9 mouse cellular contexts compared by ENCODE assay signal in the genomic region with DNA sequence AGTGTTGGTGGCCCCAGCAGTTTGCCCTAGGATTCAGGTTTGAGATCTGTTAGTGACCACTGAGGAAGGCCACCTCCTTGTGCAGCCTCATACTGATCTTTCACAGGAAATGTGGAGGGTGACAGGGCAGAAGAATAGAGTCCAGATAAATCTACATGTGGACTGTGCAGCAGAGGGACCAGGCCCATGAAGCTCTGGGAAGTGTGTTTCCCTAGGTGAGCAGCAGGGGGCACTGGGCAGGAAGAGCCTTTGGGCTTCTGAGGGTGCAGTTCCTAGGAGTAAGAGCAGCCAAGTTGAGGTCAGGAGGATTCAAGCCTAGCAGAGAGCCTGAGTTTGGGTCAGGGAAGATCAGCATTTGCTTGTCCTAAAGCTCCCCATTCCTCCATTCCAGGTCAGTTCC. TPM values are rescaled to one million over a fixed set of nuclear protein-coding genes. Genes with fewer than 3 reads are reported as not detected.
DNase-seq lines count a peak whose midpoint lies in the region; ATAC-seq and TF ChIP-seq lines count a peak whose summit lies in the region.
"Had no signal": no experiment of that assay in that cellular context is flagged by ENCODE, and none has a peak within 500 bp of the region (broad histone marks: within the 10 kb centered on the region; RNA-seq: fewer than 3 reads in every experiment).

No protein-coding gene starts in this region.

- no peak for TF ChIP-seq EP300 in CH12.LX (IDR thresholded peaks at IDR 0.05; ENCODE audit: low read length)

- H3K9ac ChIP-seq in hindbrain, embryonic 11.5 days (ENCODE audit: low read depth, low read length), result no peak overlapping the region
- no peak overlapping the region for H3K9ac ChIP-seq in hindbrain, embryonic 16.5 days (ENCODE audit: low read depth, low read length)
- H3K9ac ChIP-seq in CH12.LX (ENCODE audit: insufficient read depth, low read depth), result no peak overlapping the region

- H3K79me2 ChIP-seq in CH12.LX (replicated peaks; ENCODE audit: control insufficient read depth, extremely low read depth, insufficient read depth, poor library complexity, severe bottlenecking), result no peaks in the 10 kb centered on the region

- H3K36me3 ChIP-seq in hindbrain, embryonic 11.5 days (ENCODE audit: control insufficient read depth, insufficient read depth, low read length), result no peaks in the 10 kb centered on the region
- H3K36me3 ChIP-seq in hindbrain, embryonic 16.5 days (ENCODE audit: control insufficient read depth, insufficient read depth, low read length), result no peaks in the 10 kb centered on the region
- no peaks in the 10 kb centered on the region for H3K36me3 ChIP-seq in CH12.LX (replicated peaks in 1 of 2; ENCODE audit: control insufficient read depth in 1 of 2, insufficient read depth in 1 of 2, low read length in 1 of 2)

- H3K27me3 ChIP-seq in hindbrain, embryonic 11.5 days (ENCODE audit: control insufficient read depth, insufficient read depth, low read length), result no peaks in the 10 kb centered on the region
- H3K27me3 ChIP-seq in hindbrain, embryonic 16.5 days (replicated peaks; ENCODE audit: control insufficient read depth, insufficient read depth, low read length), result no peaks in the 10 kb centered on the region
- H3K27me3 ChIP-seq in CH12.LX (replicated peaks), result no peaks in the 10 kb centered on the region

- in situ Hi-C loops in CH12.LX (cut with MboI; ENCODE audit: low pct_ligation_motif_present, low pct_unique_long_range_greater_than_20kb, low sequenced_read_pairs), result no loop called here

- peak; percentile 28 to 67; a peak in 2 of 4 replicates for TF ChIP-seq CTCF in CH12.LX (conservative IDR thresholded peaks at IDR 0.05 in 1 of 2, IDR thresholded peaks at IDR 0.05 in 1 of 2; ENCODE audit: low read depth in 2 of 2, low read length in 2 of 2)

- no peak overlapping the region for H3K4me3 ChIP-seq in hindbrain, embryonic 11.5 days (ENCODE audit: low read depth, low read length)
- no peak overlapping the region for H3K4me3 ChIP-seq in hindbrain, embryonic 16.5 days (ENCODE audit: low read length)
- no peak overlapping the region for H3K4me3 ChIP-seq in CH12.LX (replicated peaks in 1 of 3; ENCODE audit: low read depth in 2 of 3, low read length in 2 of 3, poor library complexity in 1 of 3)

- intact Hi-C loops in gastrocnemius, postnatal 14 days (cut with DNase I; ENCODE audit: low total_unique reads), result no loop called here

- peak; percentile 15 for TF ChIP-seq RAD21 in CH12.LX (IDR thresholded peaks at IDR 0.05; ENCODE audit: low read depth, low read length)

- ATAC-seq in hindbrain, embryonic 11.5 days (ENCODE audit: low FRiP score), result no peak
- ATAC-seq in hindbrain, embryonic 16.5 days, result no peak
- ATAC-seq in megakaryocyte progenitor cell, adult 5-6 weeks (replicated peaks; ENCODE audit: poor library complexity), result peak; percentile 86

- no peak overlapping the region for H3K27ac ChIP-seq in hindbrain, embryonic 11.5 days (ENCODE audit: low read depth, low read length)
- no peak overlapping the region for H3K27ac ChIP-seq in hindbrain, embryonic 16.5 days (ENCODE audit: low read depth, low read length)
- no peak overlapping the region for H3K27ac ChIP-seq in CH12.LX (ENCODE audit: insufficient read depth, low read depth)

- dilution Hi-C loops in CH12.LX (cut with MboI; ENCODE audit: extremely low pct_ligation_motif_present, extremely low pct_unique_long_range_greater_than_20kb, low sequenced_read_pairs), result no loop called here

- TF ChIP-seq POLR2A in CH12.LX (IDR thresholded peaks at IDR 0.05; ENCODE audit: low read depth, low read length), result no peak

- H3K4me2 ChIP-seq in hindbrain, embryonic 11.5 days (replicated peaks; ENCODE audit: low read depth, low read length), result no peak overlapping the region
- H3K4me2 ChIP-seq in hindbrain, embryonic 16.5 days (ENCODE audit: low read length), result no peak overlapping the region
- no peak overlapping the region for H3K4me2 ChIP-seq in CH12.LX (ENCODE audit: insufficient read depth, low read depth, poor library complexity, severe bottlenecking)

- peak; percentile 5 for DNase-seq in hindbrain, embryonic 11.5 days (ENCODE audit: low spot score)
- DNase-seq in CH12.LX (ENCODE audit: extremely low read depth) (peak; percentile 31), adipocyte (ENCODE audit: low spot score) (no peak)
- peak; percentile 9 for DNase-seq in c-Kit-positive CD71-positive TER-119-positive erythroid progenitor cells, embryonic 14.5 days (ENCODE audit: low spot score)
- DNase-seq in gastrocnemius, postnatal 14 days, result no peak
- no peak for DNase-seq in urinary bladder, postnatal 14 days (ENCODE audit: low spot score)

- no peaks in the 10 kb centered on the region for H3K9me3 ChIP-seq in hindbrain, embryonic 11.5 days (ENCODE audit: control insufficient read depth, low read length)
- H3K9me3 ChIP-seq in hindbrain, embryonic 16.5 days (ENCODE audit: control insufficient read depth, low read length), result 0 out of 2 replicates have a peak, but pooled peaks cover 2% of the 10 kb centered on the region
- H3K9me3 ChIP-seq in CH12.LX (replicated peaks; ENCODE audit: low read length), result peaks cover 6% of the 10 kb centered on the region

- no peaks in the 10 kb centered on the region for H3K4me1 ChIP-seq in hindbrain, embryonic 11.5 days (replicated peaks; ENCODE audit: control insufficient read depth, insufficient read depth, low read length)
- H3K4me1 ChIP-seq in hindbrain, embryonic 16.5 days (ENCODE audit: control insufficient read depth, insufficient read depth, low read depth, low read length), result no peaks in the 10 kb centered on the region
- H3K4me1 ChIP-seq in CH12.LX (ENCODE audit: control insufficient read depth in 1 of 2, insufficient read depth in 2 of 2), result peaks cover 20 to 53% of the 10 kb centered on the region in 2 experiments

TF ChIP-seq in CH12.LX, 34 proteins besides CTCF, POLR2A, EP300 and RAD21:
- TF ChIP-seq POLR2AphosphoS2 (IDR thresholded peaks at IDR 0.05; ENCODE audit: low read depth, low read length) (no peak), ELF1 (IDR thresholded peaks at IDR 0.05; ENCODE audit: low read depth, low read length) (0 out of 2 replicates have a peak, but pooled peaks have one; percentile 24), SMC3 (IDR thresholded peaks at IDR 0.05; ENCODE audit: low read depth, low read length) (peak; percentile 56)

RNA-seq across cellular contexts. Expression of gene Klrb1, which starts 13.2 kb away (rescaled TPM):
- polyA plus RNA-seq in hindbrain, embryonic 11.5 days (2014; fragmentation: Nextera tagmentation; extraction: Ambion mirVana), result not detected in 2 replicates
- 1.3 and 1.5 TPM in 2 replicates for polyA plus RNA-seq in hindbrain, embryonic 16.5 days (2015; fragmentation: Nextera tagmentation; extraction: Ambion mirVana)
- 1.1 and 1.3 TPM in 2 replicates for total RNA-seq in CH12.LX (2012; rRNA removed)
- 1.1 and 1.3 TPM in 2 replicates for total RNA-seq in CH12.LX (2014; rRNA removed)
- polyA plus RNA-seq in CH12.LX (2012; ENCODE audit: insufficient read length, low read depth), result 0.29 and 0.79 TPM in 2 replicates
- total RNA-seq in megakaryocyte progenitor cell, adult 5-6 weeks (2015), result not detected in 2 replicates
- total RNA-seq in megakaryocyte progenitor cell, adult 5-6 weeks (2017), result not detected in 2 replicates
- total RNA-seq in gastrocnemius, postnatal 14 days (2021), result not detected
- total RNA-seq: hematopoietic stem cell, adult 5-6 weeks had no signal

RNA-seq across cellular contexts. Expression of gene Klrb1c, which starts 52.9 kb away (rescaled TPM):
- 0.06 TPM in 1 of 2 replicates, not detected in the other for polyA plus RNA-seq in hindbrain, embryonic 11.5 days (2014; fragmentation: Nextera tagmentation; extraction: Ambion mirVana)
- 0.11 and 0.15 TPM in 2 replicates for polyA plus RNA-seq in hindbrain, embryonic 16.5 days (2015; fragmentation: Nextera tagmentation; extraction: Ambion mirVana)
- total RNA-seq in CH12.LX (2012; rRNA removed), result not detected in 2 replicates
- not detected in 2 replicates for total RNA-seq in CH12.LX (2014; rRNA removed)
- polyA plus RNA-seq in CH12.LX (2012; ENCODE audit: insufficient read length, low read depth), result not detected in 2 replicates
- total RNA-seq in megakaryocyte progenitor cell, adult 5-6 weeks (2015), result 0.07 and 0.96 TPM in 2 replicates
- total RNA-seq in megakaryocyte progenitor cell, adult 5-6 weeks (2017), result 0.37 and 0.51 TPM in 2 replicates
- under 1 TPM in 1 of 2 experiments, not detected in 1; 0.14 TPM for total RNA-seq in gastrocnemius, postnatal 14 days (2021)

Comparison
In these comparisons a context has a peak if more than half of its experiments do, and no peak if none do; other contexts are left out.
1. DNase-seq: peak in hindbrain, embryonic 11.5 days (single experiment), CH12.LX (single experiment) and c-Kit-positive CD71-positive TER-119-positive erythroid progenitor cells, embryonic 14.5 days (single experiment); none in adipocyte (single experiment), gastrocnemius, postnatal 14 days (single experiment) and urinary bladder, postnatal 14 days (single experiment).